Mouse (Mus musculus) bone marrow, adult 2 months (tissue): ENCODE measurements around the gene Gm39566. TPM values are rescaled to one million over a fixed set of nuclear protein-coding genes. Genes with fewer than 3 reads are reported as not detected.

Source experiments
- H3K27ac ChIP-seq: fragments of 200-500 bp; 2 replicates; pipeline ENCODE4 v1.5.1; 2012; ENCODE audit warnings: low read depth, mild to moderate bottlenecking, control low read depth, inconsistent platforms, low read length; ENCODE audit not compliant: control insufficient read depth, poor library complexity, insufficient read depth
- H3K4me1 ChIP-seq: fragments of 200-500 bp; 2 replicates; pipeline ENCODE4 v1.6.1; 2011; ENCODE audit warnings: low read length; ENCODE audit not compliant: control insufficient read depth, insufficient read depth
- H3K4me3 ChIP-seq: fragments of 200-500 bp; replicated peaks from 2 replicates; pipeline ENCODE3; 2011; ENCODE audit warnings: mild to moderate bottlenecking, low read depth, low read length, control low read depth; ENCODE audit not compliant: control insufficient read depth
- CTCF ChIP-seq: fragments of 200-500 bp; IDR thresholded peaks from 2 replicates; pipeline ENCODE4 v1.5.1; 2011; ENCODE audit warnings: low read length, control low read depth; ENCODE audit not compliant: control insufficient read depth, insufficient read depth
- POLR2A ChIP-seq: fragments of 200-500 bp; IDR thresholded peaks from 2 replicates; pipeline ENCODE4 v1.6.1; 2011; ENCODE audit warnings: low read depth, mild to moderate bottlenecking, control low read depth, low read length, borderline replicate concordance; ENCODE audit not compliant: control insufficient read depth
- WGBS: fragments of 180-500 bp; shearing (Covaris S2); methylation state at CpG from one replicate; pipeline ENCODE4 v1.1.7; 2018; 5-methylcytosine and 5-hydroxymethylcytosine counted together
- polyA plus RNA-seq: library from polyadenylated mRNA; stranded (reverse); fragments of >200 nt; gene quantifications from 2 replicates; pipeline ENCODE4 v1.2.4, GENCODE M21; 2011; ENCODE audit warnings: low replicate concordance; ENCODE audit not compliant: missing spikeins, insufficient read depth, insufficient read length

Gene Gm39566
- polyA plus RNA-seq, 1 experiment = not detected

- under 1% methylated on average over 37 of the region's 37 CpGs for WGBS
- peak; percentile 45; the same call in 1 of the 2 replicates for TF ChIP-seq POLR2A
- no peak for TF ChIP-seq CTCF
- peak overlapping the region; percentile 62 for H3K27ac ChIP-seq
- no peaks in the 10 kb centered on the region; the same call in 1 of the 2 replicates for H3K4me1 ChIP-seq
- H3K4me3 ChIP-seq = peak overlapping the region; percentile 54
Measured at GRCm38 (mm10) chr11:69766126-69766609, 48.9 kb downstream of the Gm39566 start.

- 17% methylated on average over 49 of the region's 55 CpGs for WGBS
- peak within 1 kb of the TSS; percentile 67 for H3K27ac ChIP-seq
- no peak for TF ChIP-seq CTCF
- no peaks in the 10 kb centered on the region; the same call in none of the 2 replicates for H3K4me1 ChIP-seq
- peak within 1 kb of the TSS; percentile 54 for H3K4me3 ChIP-seq
Measured at GRCm38 (mm10) chr11:69765221-69766125, 49.6 kb downstream of the Gm39566 start, which contains the start of gene Zbtb4. Zbtb4 (plus strand) TSS chr11:69765912.

GRCm38 (mm10) chr11:69763551-69763950 is 51.5 kb downstream of the Gm39566 start:
- no peak for TF ChIP-seq POLR2A
- peak; percentile 31; the same call in 1 of the 2 replicates for TF ChIP-seq CTCF
- Histone ChIP-seq H3K27ac (no peak overlapping the region), H3K4me1 (peaks cover 2% of the 10 kb centered on the region), H3K4me3 (no peak overlapping the region)
- 80% methylated on average over 7 of the region's 7 CpGs for WGBS

- H3K4me3 ChIP-seq = no peak within 1 kb of the TSS
- no peak within 1 kb of the TSS for H3K27ac ChIP-seq
- no peak for TF ChIP-seq POLR2A
- TF ChIP-seq CTCF = no peak
- H3K4me1 ChIP-seq = peaks cover 2% of the 10 kb centered on the region
- 48% methylated on average over 1 of the region's 1 CpGs for WGBS
Measured at GRCm38 (mm10) chr11:69761868-69762267, 53.2 kb downstream of the Gm39566 start, which contains the start of gene Slc35g3. Slc35g3 (minus strand) TSS chr11:69761968.

Other genes with a start within 250 kb of the Gm39566 start
- 28.1 and 36.2 TPM in 2 replicates for gene Wrap53, start 235.0 kb downstream of the Gm39566 start, polyA plus RNA-seq
- gene Trp53, start 234.9 kb downstream of the Gm39566 start, polyA plus RNA-seq = 34.5 and 71.7 TPM in 2 replicates
- gene Atp1b2, start 209.4 kb downstream of the Gm39566 start, polyA plus RNA-seq = 12.1 and 16.9 TPM in 2 replicates
- gene Shbg, start 197.4 kb downstream of the Gm39566 start, polyA plus RNA-seq = not detected in 2 replicates
- 1.4 and 2.4 TPM in 2 replicates for gene Sat2, start 193.3 kb downstream of the Gm39566 start, polyA plus RNA-seq
- gene Fxr2, start 182.3 kb downstream of the Gm39566 start, polyA plus RNA-seq = 32.3 and 66.3 TPM in 2 replicates
- not detected in 2 replicates for gene Sox15, start 160.0 kb downstream of the Gm39566 start, polyA plus RNA-seq
- 62.4 and 109 TPM in 2 replicates for gene Mpdu1, start 152.7 kb downstream of the Gm39566 start, polyA plus RNA-seq
- 28.0 and 51.6 TPM in 2 replicates for gene Cd68, start 149.1 kb downstream of the Gm39566 start, polyA plus RNA-seq
- 268 and 540 TPM in 2 replicates for gene Eif4a1, start 142.9 kb downstream of the Gm39566 start, polyA plus RNA-seq
- 46.3 and 67.8 TPM in 2 replicates for gene Senp3, start 133.2 kb downstream of the Gm39566 start, polyA plus RNA-seq
- 2.3 and 3.1 TPM in 2 replicates for gene Tnfsf13, start 129.5 kb downstream of the Gm39566 start, polyA plus RNA-seq
- gene Tnfsf12, start 119.4 kb downstream of the Gm39566 start, polyA plus RNA-seq = 4.2 and 7.1 TPM in 2 replicates
- 7.6 and 17.0 TPM in 2 replicates for gene Tnfsfm13, start 119.2 kb downstream of the Gm39566 start, polyA plus RNA-seq
- gene Polr2a, start 56.7 kb downstream of the Gm39566 start, polyA plus RNA-seq = 28.8 and 49.2 TPM in 2 replicates
- not detected in 2 replicates for gene Slc35g3, start 53.3 kb downstream of the Gm39566 start, polyA plus RNA-seq
- 8.4 and 13.8 TPM in 2 replicates for gene Zbtb4, start 49.4 kb downstream of the Gm39566 start, polyA plus RNA-seq
- gene Chrnb1, start 19.4 kb downstream of the Gm39566 start, polyA plus RNA-seq = 1.8 and 3.5 TPM in 2 replicates
- gene Fgf11, start 13.4 kb downstream of the Gm39566 start, polyA plus RNA-seq = 0.32 and 1.00 TPM in 2 replicates
- not detected in 2 replicates for gene Tmem102, start 9.7 kb downstream of the Gm39566 start, polyA plus RNA-seq
- not detected in 2 replicates for gene Spem2, start 3.2 kb upstream of the Gm39566 start, polyA plus RNA-seq
- not detected in 2 replicates for gene Spem1, start 6.9 kb upstream of the Gm39566 start, polyA plus RNA-seq
- 5.3 and 6.0 TPM in 2 replicates for gene Nlgn2, start 22.5 kb upstream of the Gm39566 start, polyA plus RNA-seq
- gene Tmem256, start 23.2 kb upstream of the Gm39566 start, polyA plus RNA-seq = 180 and 202 TPM in 2 replicates
- gene Plscr3, start 31.1 kb upstream of the Gm39566 start, polyA plus RNA-seq = 38.3 and 50.9 TPM in 2 replicates
- gene Tnk1, start 43.4 kb upstream of the Gm39566 start, polyA plus RNA-seq = 2.9 and 5.4 TPM in 2 replicates
- gene Tmem95, start 62.7 kb upstream of the Gm39566 start, polyA plus RNA-seq = not detected in 2 replicates
- 1.8 and 3.6 TPM in 2 replicates for gene Kctd11, start 66.1 kb upstream of the Gm39566 start, polyA plus RNA-seq
- gene Acap1, start 80.2 kb upstream of the Gm39566 start, polyA plus RNA-seq = 63.5 and 179 TPM in 2 replicates
- 2.7 and 5.6 TPM in 2 replicates for gene 2810408A11Rik, start 85.7 kb upstream of the Gm39566 start, polyA plus RNA-seq
- gene Neurl4, start 85.8 kb upstream of the Gm39566 start, polyA plus RNA-seq = 25.7 and 38.2 TPM in 2 replicates
- 120 and 203 TPM in 2 replicates for gene Gps2, start 98.6 kb upstream of the Gm39566 start, polyA plus RNA-seq
- gene Eif5a, start 106.7 kb upstream of the Gm39566 start, polyA plus RNA-seq = 378 and 387 TPM in 2 replicates
- gene Ybx2, start 120.5 kb upstream of the Gm39566 start, polyA plus RNA-seq = 1.2 and 1.5 TPM in 2 replicates
- 24.5 and 32.2 TPM in 2 replicates for gene Slc2a4, start 132.9 kb upstream of the Gm39566 start, polyA plus RNA-seq
- gene Cldn7, start 149.5 kb upstream of the Gm39566 start, polyA plus RNA-seq = not detected in 2 replicates
- 42.5 and 60.6 TPM in 2 replicates for gene Ctdnep1, start 165.9 kb upstream of the Gm39566 start, polyA plus RNA-seq
- gene Elp5, start 167.2 kb upstream of the Gm39566 start, polyA plus RNA-seq = 27.2 and 50.6 TPM in 2 replicates
- gene Gabarap, start 175.8 kb upstream of the Gm39566 start, polyA plus RNA-seq = 204 and 443 TPM in 2 replicates
- 26.8 and 72.4 TPM in 2 replicates for gene Phf23, start 180.5 kb upstream of the Gm39566 start, polyA plus RNA-seq
- 4.4 and 12.8 TPM in 2 replicates for gene Dvl2, start 185.3 kb upstream of the Gm39566 start, polyA plus RNA-seq
- gene Acadvl, start 200.1 kb upstream of the Gm39566 start, polyA plus RNA-seq = 26.3 and 28.9 TPM in 2 replicates
- 5.4 and 19.4 TPM in 2 replicates for gene Dlg4, start 201.6 kb upstream of the Gm39566 start, polyA plus RNA-seq
- gene Asgr1, start 238.8 kb upstream of the Gm39566 start, polyA plus RNA-seq = 1.4 and 3.5 TPM in 2 replicates